Mouse (Mus musculus): ENCODE data around the gene Ebf1. TPM values are rescaled to one million over a fixed set of nuclear protein-coding genes. Genes with fewer than 3 reads are reported as not detected.

Gene Ebf1
- total RNA-seq, 2 experiments from 2014 or later = 19.7 to 22.8 TPM

DNA sequence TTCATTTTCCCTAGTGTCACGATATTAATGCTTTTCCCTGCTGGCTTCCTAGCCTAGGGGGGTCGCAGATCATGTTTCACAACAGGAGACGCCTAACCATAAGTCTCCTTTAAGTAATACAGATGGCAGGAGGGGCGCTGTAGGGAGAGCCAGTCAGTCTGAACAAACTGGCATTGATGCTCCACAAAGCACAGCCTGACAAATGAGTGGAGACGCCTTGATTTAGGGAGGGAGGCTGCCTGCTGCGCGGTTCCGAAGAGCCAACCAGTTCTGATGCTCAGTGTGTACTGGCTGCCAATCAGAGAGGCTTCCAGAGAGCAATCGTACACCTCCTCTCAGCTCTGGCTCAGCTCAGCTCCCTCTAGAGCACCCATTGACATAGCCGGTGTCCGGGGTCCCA, 189.5 kb downstream of the Ebf1 start:
- DNase-seq = no peak
- intact Hi-C loops (cut with DNase I) = no loop called here

DNA sequence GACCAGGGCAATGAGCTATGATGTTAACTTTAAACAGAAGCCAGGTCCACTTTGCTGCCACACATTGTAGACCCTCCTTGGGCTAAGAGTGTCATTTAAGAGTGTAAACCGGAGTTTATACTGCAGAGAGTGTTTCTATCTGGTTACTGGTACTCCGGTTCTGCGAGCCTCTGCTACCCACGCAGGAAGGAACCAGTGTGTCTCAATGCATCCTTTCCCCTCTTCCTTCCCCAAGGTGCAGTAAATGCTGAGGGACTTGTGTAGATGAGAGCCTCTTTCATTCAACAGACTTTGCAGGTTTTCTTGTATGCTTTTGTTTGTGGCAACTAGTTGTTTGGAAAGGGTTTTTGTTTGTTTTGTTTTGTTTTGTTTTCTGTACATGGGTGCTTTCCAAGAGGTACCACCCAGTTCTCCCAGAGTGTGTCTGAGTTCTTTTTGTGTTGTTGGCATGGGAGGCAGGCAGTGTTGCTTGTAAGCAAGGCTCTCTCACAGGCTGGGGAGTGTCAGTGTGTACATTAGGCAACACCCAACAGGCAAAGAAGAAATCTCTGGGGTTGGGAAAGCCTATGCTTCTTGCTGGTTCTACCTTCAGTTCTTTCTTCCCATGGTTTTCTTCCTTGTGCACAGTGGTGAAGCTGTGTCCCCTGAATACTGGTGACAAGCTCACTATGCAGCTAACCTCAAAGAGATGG, 191.9 kb downstream of the Ebf1 start:
- intact Hi-C loops (cut with DNase I) = no loop called here
- no peak for DNase-seq

DNA sequence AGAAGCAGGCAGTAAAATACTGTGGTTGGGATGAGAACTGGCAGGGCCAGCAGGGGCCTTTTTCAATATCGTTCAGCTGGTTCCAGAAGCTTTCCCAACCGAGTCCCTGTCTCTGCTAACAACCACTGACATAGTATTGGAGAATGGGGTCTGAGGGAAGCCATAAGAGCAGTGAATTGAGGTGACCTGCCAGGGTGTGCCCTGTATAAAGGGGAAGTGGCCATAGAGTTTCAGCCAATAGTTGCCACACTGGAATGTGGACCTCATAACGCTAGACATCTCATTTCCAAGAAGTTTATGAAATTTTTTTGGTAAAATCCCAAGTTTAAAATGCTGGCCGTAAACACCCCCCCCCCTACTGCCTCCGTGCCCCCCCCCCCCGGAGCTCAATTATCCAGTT, 193.9 kb downstream of the Ebf1 start:
- DNase-seq = no peak
- intact Hi-C loops (cut with DNase I) = no loop called here

DNA sequence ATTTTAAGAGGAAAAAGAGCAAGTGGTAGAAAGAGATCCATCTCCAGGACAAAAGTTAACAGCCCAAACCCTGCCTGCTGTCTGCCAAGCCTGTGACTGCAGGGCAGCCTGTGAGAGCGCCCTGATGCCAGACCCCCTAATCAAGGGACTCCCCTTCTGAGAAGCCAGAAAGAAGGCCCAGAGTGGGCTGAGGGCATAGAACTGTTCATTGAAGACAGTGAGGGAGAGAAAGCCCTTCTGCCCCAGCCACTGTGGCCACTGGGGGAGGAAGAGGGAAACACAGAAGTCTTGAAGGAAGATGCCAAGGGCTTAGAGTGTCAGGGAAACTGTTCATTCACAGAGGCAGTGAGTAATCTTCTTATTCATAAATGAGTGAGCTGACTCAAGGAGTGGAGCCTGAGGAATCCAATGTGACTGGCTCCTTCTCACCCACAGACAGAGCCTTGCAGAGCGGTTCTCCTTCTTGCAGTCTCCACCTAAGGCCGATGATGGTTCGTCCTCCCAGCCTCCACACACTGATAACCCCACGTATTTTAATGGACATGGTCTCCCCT, 195.2 kb downstream of the Ebf1 start:
- intact Hi-C loops (cut with DNase I) = no loop called here
- DNase-seq = no peak

DNA sequence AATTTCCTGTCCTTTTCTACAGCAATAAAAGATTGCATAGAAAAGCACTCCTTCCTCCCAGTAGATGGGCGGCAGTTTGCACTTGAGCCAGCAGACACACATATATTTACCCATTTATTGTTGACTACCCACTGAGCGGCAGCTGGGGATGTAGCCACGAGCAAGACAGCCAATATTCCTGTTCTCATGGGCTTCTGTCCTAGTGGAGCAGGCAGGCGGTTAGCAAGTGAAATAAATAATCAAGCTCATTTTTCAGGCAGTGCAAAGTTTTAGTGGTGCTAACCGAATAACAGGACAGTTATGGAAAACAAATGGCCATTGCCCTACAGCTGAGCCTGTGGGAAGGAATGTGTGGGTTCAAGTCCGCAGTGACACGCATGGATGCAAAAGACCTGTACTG, 196.4 kb downstream of the Ebf1 start:
- DNase-seq = no peak
- intact Hi-C loops (cut with DNase I) = no loop called here

DNA sequence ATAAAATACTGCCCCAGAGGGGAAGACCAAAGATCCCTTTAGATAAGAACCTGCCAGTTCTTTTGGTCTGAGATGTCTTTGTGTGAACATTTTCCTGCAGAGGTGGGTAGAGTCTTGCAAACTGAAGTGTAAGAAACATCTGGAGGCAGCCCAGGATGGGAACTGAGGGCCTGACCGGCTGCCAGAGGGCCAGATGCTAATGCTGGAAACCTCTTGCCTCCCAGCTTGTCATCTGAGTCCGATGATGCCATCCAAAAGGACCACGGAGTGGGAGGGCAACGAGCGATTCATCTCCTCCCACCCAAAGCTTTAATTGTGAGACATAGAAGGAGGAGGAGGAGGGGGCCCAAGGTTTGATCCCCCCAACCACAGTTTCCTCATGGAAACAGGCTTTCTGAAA, 197.7 kb downstream of the Ebf1 start:
- DNase-seq = peak; percentile 50 to 52
- intact Hi-C loops (cut with DNase I) = no loop called here

DNA sequence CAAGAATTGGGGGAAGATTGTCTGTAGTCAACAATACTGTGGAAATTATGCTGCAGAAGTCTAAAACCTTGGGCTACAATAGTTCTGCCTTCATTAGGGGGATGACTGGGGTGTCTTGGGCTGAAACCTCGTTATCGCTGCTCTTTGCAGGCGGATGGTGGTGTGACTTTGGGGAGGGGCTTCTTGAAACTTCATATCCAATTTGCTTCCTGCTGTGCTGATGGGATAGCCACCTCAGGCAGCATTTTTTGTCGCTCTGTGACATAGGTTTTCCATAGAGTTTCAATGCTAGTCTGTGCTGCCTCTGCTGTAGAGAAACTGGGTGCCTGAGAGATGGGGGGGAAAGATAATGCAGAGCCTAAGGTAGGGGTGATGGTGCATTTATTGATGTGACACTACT, 198.9 kb downstream of the Ebf1 start:
- intact Hi-C loops (cut with DNase I) = no loop called here
- no peak for DNase-seq

DNA sequence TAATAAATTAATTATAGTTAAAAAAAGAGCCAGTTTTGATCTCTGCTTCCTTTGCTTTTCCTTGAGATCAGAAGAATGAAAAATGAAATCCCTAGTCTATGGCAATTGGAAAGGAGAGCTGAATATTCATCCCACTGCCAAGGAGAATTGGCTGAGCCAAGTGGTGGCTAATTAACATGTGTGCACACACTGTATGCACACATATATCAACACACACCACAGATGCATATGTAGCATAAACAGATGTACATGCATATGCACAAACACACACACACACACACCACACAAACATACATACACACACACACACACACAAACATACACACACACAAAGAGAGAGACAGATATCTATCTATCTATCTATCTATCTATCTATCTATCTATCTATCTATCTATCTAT, 205.2 kb downstream of the Ebf1 start:
- no peak for DNase-seq
- intact Hi-C loops (cut with DNase I) = no loop called here

DNA sequence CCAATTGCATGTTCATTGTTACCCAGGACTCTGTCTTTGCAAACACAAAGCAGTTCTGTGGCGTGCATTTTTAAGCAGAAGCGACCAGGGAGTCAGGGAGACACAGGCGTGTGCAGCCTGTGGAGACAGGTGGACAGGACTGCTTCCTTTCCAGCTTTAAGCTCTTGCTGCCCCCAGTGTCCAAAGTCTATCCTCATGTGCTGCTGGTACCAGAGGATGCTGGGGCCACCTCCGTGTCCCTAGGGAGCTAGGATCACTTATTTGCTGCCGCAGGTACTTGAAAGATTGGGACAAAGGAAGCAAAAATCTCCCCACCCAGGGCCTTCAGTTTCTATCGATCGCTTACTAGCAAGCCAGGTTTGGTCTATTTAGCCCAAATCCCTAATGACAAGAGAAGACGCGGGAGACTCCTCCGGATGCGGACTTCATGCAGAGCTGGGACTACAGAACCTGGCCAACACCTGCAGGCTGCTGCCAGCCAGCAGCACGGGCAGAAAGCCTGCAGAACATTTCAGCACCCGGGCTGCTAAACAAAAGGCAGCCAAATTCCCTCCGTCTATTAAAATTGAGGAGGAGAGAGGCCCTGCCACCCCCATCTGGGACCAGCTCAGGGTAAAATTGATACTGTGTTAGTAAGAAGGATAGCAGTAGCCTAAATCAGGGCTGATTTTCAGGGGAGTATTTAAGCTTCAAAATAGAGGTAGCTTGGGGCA, 215.3 kb downstream of the Ebf1 start:
- DNase-seq = no peak
- intact Hi-C loops (cut with DNase I) = loop anchor here (5.0 kb wide), 1 partner anchor 210 kb away; no protein-coding TSS in a partner anchor

DNA sequence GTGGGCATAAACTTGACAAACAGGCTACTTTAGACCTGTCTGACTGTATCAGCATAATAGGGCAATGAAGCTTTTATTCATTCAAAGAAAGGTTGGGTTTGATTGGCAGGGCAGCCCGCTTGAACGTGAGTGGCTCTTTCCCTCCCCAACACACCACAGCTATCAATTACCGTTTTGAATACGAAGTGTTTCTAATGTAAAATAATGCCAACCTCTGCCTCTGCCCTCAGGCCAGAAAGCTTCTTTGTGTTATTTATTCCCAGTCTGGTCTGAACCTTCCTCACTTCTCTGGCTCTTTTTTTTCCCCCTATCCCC, 215.8 kb downstream of the Ebf1 start:
- DNase-seq = no peak
- intact Hi-C loops (cut with DNase I) = loop anchor here (5.0 kb wide), 1 partner anchor 211 kb away; no protein-coding TSS in a partner anchor

DNA sequence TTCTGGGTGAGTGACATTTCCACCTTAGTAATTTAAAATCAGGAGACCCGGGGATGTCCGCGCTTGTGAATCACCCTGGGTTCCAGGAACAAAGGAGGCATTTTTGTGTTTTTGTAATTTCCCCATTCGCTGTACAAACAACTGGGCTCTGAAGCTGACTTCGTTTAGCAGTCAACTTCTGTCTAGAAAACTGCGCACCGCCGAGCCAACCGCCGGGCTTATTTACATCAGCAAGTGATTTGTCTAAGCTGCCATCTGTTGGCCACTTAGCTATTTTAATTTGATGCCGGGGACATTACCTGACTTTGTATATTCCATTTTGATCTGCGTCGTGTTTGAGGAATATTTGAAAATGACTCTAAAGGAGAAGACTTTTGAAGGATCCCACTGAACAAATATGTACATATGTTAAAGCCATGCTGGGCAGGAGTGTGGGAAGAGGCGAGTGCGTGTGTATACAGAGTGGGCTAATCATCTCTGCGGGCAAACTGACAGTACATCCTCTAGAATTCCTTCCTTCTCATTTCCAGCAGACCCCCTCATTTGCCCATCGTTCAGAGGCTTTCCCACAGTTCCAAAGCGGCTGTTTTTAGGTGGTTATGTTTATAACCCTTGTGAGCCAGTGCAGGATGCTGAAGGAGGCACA, 216.4 kb downstream of the Ebf1 start:
- intact Hi-C loops (cut with DNase I) = loop anchor here (5.0 kb wide), 1 partner anchor 211 kb away; no protein-coding TSS in a partner anchor
- no peak for DNase-seq

DNA sequence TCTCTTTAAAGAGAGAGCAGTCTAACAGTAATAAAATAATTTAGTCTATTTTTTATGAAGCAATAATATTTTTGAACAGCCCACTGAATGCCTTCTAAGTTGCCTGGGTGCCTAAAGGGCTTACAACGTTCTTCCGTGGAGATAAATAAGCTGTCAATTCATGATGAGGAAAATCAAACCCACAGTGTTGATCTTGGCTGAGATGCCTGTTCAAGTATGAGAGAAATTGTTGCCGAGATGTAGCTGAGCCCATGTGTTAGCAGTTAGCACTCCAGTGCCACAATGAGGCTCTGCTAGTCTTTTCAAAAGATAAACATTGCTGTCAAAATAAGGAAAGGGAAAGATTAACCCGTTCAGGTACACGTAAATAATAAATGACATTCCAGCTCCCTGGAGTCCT, 218.0 kb downstream of the Ebf1 start:
- intact Hi-C loops (cut with DNase I) = no loop called here
- no peak for DNase-seq

DNA sequence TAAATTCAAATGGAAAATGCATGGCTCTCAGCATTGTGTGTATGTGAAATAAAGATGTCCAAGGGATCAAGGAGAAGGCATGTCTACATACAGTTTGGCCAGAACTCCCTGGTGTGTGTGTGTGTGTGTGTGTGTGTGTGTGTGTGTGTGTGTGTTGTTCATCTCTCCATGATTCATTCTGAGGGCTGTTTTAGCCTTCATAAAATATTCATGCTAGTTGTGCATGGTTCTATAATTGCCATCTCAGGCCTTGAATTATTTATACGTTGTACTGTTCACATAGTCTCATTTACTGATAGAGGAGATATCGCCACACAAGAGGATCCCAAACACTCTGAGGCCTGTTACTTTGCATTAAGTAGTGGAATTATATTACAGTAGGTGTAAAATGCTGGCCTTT, 220.5 kb downstream of the Ebf1 start:
- intact Hi-C loops (cut with DNase I) = no loop called here
- no peak for DNase-seq

DNA sequence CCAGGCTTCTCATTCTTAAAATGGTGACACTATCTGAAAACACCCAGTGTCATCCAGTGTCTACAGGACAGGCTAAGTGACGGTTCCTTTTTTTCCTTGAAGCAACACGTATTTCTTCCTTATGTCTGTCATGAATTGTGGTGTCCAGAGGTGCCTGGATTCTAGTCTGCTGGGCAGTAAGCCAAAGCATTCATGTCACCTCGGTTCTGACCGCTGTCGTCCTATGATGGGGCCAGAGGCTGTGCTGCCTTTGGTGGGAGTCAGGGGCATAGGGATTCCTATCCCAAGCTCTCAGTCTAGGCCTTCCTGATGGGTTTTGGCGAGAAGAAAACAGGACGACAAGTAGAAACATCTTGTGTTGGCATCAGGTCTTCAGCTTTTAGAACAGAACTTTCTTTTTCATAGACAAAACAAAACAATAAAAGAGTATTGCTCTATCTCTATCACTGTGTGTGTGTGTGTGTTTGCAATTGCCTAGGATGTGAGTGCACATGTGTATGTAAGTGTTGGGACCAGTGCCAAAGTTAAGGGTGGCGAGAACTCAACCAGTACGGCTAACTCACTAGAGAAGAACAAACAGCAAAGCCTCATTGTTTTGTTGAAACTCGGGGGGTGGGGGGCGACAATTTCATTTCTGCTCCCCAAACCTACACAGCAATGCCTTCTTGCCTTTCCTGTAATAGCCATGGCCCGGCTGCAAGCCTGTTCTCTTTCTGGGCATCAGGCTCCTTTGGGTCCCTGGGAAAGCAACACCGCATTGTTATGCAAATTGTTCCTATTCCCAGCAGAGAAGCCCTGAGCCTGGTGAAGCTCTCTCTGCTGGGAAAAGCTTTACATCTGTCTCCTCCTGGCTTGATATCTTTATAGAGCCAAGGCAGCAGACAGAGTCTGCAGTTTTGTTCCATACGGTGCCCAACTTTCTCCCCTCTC, 224.3 kb downstream of the Ebf1 start:
- intact Hi-C loops (cut with DNase I) = no loop called here
- DNase-seq = no peak

DNA sequence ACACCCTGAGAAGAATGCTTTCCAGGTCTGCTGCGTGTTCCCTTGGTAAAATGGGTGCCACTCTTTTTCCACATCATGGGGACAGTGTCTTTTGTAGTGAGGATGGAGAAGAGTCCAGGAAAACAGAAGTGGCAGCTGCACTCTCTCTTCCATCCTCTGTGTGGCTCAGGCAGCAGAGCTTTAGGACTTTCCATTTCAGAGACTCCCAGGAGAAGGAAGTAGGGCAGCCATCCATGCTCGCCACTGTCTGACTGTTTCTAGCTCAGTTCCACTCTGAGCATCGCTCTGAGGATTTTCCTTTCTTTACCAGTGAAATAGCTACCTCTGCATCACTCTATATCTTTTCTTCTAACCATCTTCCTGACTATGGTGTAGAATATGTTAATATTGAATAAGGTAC, 234.8 kb downstream of the Ebf1 start:
- intact Hi-C loops (cut with DNase I) = loop anchor here (5.0 kb wide), 1 partner anchor 235 kb away; the partner anchor contains the start of gene Ebf1
- DNase-seq = peak; percentile 23 to 32

DNA sequence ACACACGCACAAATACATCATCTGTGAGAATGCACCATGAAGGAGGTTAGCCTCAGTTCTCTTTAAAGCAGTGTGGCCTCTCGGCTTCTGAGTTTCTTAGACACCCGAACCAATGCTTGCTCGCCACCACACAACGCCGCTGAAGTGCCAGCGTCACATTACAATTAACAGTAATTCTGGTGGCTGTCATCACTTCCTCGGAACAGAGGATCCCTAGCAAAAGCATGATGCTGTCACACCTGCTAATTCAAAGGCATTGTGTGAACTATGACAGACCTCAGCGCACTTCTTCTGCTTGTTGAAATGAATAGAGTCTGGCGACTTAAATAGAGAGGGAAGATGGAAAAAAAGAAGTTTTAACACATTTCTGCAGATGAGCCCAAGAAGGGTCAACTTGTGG, 235.8 kb downstream of the Ebf1 start:
- intact Hi-C loops (cut with DNase I) = loop anchor here (5.0 kb wide), 1 partner anchor 236 kb away; the partner anchor contains the start of gene Ebf1

DNA sequence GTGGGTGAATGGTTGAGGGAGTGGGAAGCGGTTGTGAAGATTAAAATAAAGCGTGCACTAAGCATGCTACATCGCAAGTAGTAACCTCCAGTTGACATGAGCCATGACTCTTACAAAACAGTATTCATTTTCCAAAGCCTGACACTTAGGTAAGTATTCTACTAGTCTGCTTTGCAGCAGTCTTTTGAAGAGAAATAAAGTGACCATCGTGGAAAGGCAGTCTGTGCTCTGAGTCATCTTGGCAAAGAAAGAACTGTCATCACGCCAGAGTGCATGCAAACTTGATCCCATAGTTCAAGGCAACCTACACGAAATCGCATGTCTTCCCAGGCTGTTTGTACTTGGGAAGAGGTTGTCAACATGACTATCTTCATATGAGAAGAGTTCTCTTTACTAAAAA, 237.4 kb downstream of the Ebf1 start:
- intact Hi-C loops (cut with DNase I) = loop anchor here (5.0 kb wide), 1 partner anchor 237 kb away; the partner anchor contains the start of gene Ebf1
- DNase-seq = peak in 1 of 2 experiments; percentile 29

More for the DNA sequence above, 235.8 kb downstream of the Ebf1 start:
- no peak for DNase-seq

DNA sequence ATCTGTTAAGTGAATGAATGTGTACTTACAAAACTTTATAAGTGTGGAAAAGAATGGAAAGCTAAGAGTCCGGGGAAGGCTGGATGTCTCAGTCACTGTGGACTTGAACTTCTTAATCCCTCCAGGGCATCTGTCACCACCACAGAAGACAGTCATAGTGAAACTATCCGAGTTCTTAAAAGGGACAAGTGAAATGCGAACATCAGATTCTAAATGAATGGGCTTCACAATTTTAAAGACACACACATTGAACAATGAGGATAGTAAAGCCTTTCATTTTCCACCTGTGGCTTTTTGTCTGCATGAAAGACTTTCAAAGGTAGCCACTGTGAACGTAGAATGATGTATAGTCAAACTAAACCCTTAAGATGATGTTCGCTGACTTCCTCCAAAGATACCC, 244.0 kb downstream of the Ebf1 start:
- no peak for DNase-seq
- intact Hi-C loops (cut with DNase I) = no loop called here

DNA sequence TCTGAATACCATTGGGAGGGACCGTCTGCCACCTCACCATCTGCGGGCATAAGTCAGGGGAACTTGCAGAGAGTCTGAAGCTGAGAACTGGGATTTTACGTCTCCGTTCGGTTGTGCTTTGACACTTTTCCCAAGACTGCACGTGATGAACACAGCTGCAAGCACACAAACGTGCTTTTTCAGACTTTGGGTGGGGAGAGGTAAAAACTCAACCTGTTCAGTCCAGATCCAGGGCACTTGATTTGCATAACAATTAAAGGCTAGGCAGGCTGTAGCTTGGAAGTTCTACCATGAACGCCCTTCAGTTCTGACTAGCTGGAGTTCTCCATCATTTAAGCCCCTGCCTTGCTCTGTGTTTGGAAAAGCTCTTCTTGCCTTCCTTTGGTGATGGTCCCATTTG, 246.8 kb downstream of the Ebf1 start:
- intact Hi-C loops (cut with DNase I) = no loop called here

DNA sequence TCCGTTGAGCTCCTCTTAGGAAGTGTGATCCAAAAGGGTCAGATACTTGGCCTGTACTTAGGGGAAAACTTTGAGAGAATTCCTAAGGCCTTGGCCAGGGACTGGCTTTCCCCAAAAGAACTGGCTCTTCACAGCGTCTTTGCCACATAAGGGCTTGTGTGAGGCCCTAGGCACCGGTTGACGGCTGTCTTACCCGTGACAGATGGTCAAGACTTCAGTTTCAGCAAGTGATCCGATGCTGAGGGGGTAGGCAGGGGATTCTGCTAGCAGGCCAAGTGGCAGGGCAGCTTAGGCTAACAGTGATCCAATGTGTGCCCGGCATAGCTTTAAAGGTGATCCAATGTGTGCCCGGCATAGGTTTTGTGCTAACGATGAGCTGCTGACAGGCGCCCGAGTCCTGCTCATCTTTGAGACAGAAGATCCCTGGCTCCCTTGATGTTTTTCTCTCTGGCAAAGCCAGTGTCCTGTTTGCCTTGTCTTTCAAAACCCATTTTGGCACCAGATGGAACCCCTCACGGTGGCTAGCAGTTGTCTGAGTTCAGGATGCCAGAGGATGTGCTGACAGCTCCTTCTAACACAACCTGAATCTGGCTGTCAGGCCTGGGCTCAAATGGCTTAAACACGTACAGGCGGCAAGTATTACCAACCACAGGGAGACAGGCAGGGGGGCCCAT, 249.5 kb downstream of the Ebf1 start:
- intact Hi-C loops (cut with DNase I) = no loop called here
- peak; percentile 11 to 12 for DNase-seq

More for the DNA sequence above, 246.8 kb downstream of the Ebf1 start:
- DNase-seq = no peak

Measured in heart, postnatal 14 days (tissue).